Mouse (Mus musculus): Measurements from ENCODE around the gene Fmo2. TPM values are rescaled to one million over a fixed set of nuclear protein-coding genes. Genes with fewer than 3 reads are reported as not detected.

Fmo2 gene
- polyA plus RNA-seq, 1 experiment: 2.0 TPM

- WGBS: 89% methylated on average over 11 of the region's 11 CpGs
- H3K4me3 ChIP-seq (replicated peaks; ENCODE audit: insufficient read depth, low read depth, low read length): no peak overlapping the region
- no peak overlapping the region for H3K27ac ChIP-seq (ENCODE audit: insufficient read depth, low read length)
- H3K4me1 ChIP-seq (ENCODE audit: control insufficient read depth, insufficient read depth, low read length): no peaks in the 10 kb centered on the region
- no peaks in the 10 kb centered on the region for H3K27me3 ChIP-seq (ENCODE audit: control insufficient read depth, insufficient read depth, low read length)
- no peak for DNase-seq
- no peak for TF ChIP-seq POLR2A (IDR thresholded peaks at IDR 0.05; ENCODE audit: borderline replicate concordance, insufficient read depth, low read length)
- no peak for TF ChIP-seq CTCF (IDR thresholded peaks at IDR 0.05; ENCODE audit: borderline replicate concordance, insufficient read depth, low read depth, low read length)
Observed at GRCm38 (mm10) chr1:162886138-162886816, 12.2 kb downstream of the Fmo2 start.

DNA sequence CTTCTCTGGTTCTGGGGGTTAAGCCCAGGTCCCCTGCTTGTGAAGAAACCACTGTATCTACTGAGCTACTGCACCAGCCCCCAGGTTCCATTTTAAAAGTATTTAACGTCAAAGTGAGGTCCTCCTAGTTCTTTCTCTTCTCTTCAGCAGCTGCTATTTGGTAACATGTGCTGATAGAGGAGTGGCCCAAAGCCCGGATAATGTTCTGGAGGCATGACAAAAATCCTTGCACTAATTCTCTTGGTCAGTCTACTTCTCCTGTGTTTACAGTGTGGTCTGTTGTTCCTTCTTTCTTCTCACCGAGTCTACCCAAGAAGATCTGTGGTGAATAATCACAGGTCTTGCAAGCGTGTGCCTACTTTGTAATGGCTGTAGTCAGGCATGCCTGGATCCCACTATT is 15.8 kb downstream of the Fmo2 start:
- no peak for DNase-seq
- H3K4me3 ChIP-seq (replicated peaks; ENCODE audit: insufficient read depth, low read depth, low read length): no peak overlapping the region
- H3K4me1 ChIP-seq (ENCODE audit: control insufficient read depth, insufficient read depth, low read length): no peaks in the 10 kb centered on the region
- 67% methylated on average over 4 of the region's 4 CpGs for WGBS
- no peak for TF ChIP-seq POLR2A (IDR thresholded peaks at IDR 0.05; ENCODE audit: borderline replicate concordance, insufficient read depth, low read length)
- no peak for TF ChIP-seq CTCF (IDR thresholded peaks at IDR 0.05; ENCODE audit: borderline replicate concordance, insufficient read depth, low read depth, low read length)
- no peaks in the 10 kb centered on the region for H3K27me3 ChIP-seq (ENCODE audit: control insufficient read depth, insufficient read depth, low read length)
- no peak overlapping the region for H3K27ac ChIP-seq (ENCODE audit: insufficient read depth, low read length)

GRCm38 (mm10) chr1:162879595-162880369 is 18.7 kb downstream of the Fmo2 start:
- no peak overlapping the region for H3K4me3 ChIP-seq (replicated peaks; ENCODE audit: insufficient read depth, low read depth, low read length)
- no peaks in the 10 kb centered on the region for H3K27me3 ChIP-seq (ENCODE audit: control insufficient read depth, insufficient read depth, low read length)
- TF ChIP-seq CTCF (IDR thresholded peaks at IDR 0.05; ENCODE audit: borderline replicate concordance, insufficient read depth, low read depth, low read length): peak; percentile 46; the same call in 1 of the 2 replicates
- no peak for TF ChIP-seq POLR2A (IDR thresholded peaks at IDR 0.05; ENCODE audit: borderline replicate concordance, insufficient read depth, low read length)
- peak in 1 of 2 experiments; percentile 20 for DNase-seq
- no peaks in the 10 kb centered on the region for H3K4me1 ChIP-seq (ENCODE audit: control insufficient read depth, insufficient read depth, low read length)
- no peak overlapping the region for H3K27ac ChIP-seq (ENCODE audit: insufficient read depth, low read length)
- WGBS: 59% methylated on average over 11 of the region's 11 CpGs

GRCm38 (mm10) chr1:162875091-162875490 is 23.4 kb downstream of the Fmo2 start:
- Histone ChIP-seq H3K27ac (ENCODE audit: insufficient read depth, low read length) (no peak overlapping the region), H3K4me1 (ENCODE audit: control insufficient read depth, insufficient read depth, low read length) (no peaks in the 10 kb centered on the region), H3K4me3 (replicated peaks; ENCODE audit: insufficient read depth, low read depth, low read length) (no peak overlapping the region), H3K27me3 (ENCODE audit: control insufficient read depth, insufficient read depth, low read length) (no peaks in the 10 kb centered on the region)
- 91% methylated on average over 3 of the region's 3 CpGs for WGBS
- no peak for DNase-seq
- TF ChIP-seq POLR2A (IDR thresholded peaks at IDR 0.05; ENCODE audit: borderline replicate concordance, insufficient read depth, low read length) (no peak), CTCF (IDR thresholded peaks at IDR 0.05; ENCODE audit: borderline replicate concordance, insufficient read depth, low read depth, low read length) (no peak)

DNA sequence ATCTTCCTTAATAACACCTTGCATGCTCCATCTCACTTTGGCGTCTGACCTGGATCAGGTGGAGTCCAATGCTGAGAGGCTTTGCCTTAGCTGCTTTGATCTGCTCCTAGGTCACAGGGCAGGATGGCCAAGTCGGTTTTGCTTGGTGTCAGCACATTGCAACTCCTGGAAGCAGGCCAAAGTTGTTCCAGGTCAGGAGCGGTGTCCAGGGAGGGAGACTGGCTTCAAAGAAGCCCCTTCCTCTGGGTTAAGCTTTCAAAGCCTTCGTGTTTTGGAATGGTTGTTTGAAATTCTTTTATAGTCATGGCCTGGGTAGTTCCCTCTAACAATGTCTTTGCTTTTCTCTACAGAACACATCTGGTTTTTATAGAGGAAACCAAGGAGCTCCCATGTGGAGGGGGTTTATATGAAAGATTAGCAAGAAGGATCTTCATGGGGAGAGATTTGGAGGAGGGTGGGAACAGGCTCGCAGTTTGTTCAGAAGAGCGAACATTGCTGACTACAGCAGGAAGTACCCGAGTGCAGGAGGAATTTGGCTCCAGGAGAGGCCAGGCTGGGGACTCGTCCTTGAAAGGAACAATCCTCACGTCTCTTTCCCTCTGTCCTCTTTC is 26.7 kb downstream of the Fmo2 start:
- H3K27me3 ChIP-seq (ENCODE audit: control insufficient read depth, insufficient read depth, low read length): no peaks in the 10 kb centered on the region
- H3K4me3 ChIP-seq (replicated peaks; ENCODE audit: insufficient read depth, low read depth, low read length): no peak overlapping the region
- whole genome bisulfite sequencing: 42% methylated on average over 9 of the region's 9 CpGs
- H3K4me1 ChIP-seq (ENCODE audit: control insufficient read depth, insufficient read depth, low read length): no peaks in the 10 kb centered on the region
- no peak overlapping the region for H3K27ac ChIP-seq (ENCODE audit: insufficient read depth, low read length)
- TF ChIP-seq POLR2A (IDR thresholded peaks at IDR 0.05; ENCODE audit: borderline replicate concordance, insufficient read depth, low read length) (no peak), CTCF (IDR thresholded peaks at IDR 0.05; ENCODE audit: borderline replicate concordance, insufficient read depth, low read depth, low read length) (no peak)
- DNase-seq: no peak

DNA sequence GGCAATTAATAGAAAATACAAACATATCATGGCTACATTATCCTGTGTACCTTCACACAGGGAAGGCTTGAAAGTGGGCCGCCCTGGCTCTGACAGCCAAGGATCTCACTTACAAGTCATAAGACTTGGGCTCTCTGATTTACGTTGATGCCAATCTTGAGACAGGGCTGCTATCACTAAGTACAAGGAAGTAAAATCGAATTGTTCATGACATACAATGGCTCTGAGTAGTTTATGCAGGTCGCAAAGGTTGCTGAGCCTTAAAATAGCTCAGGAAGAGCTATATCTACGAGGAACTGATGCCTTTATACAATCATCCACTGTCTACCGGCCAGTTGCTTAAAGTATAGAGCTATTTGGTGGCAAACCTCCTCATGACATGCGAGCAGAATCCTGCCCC is 27.5 kb downstream of the Fmo2 start:
- no peak overlapping the region for H3K27ac ChIP-seq (ENCODE audit: insufficient read depth, low read length)
- WGBS: 92% methylated on average over 7 of the region's 7 CpGs
- no peaks in the 10 kb centered on the region for H3K27me3 ChIP-seq (ENCODE audit: control insufficient read depth, insufficient read depth, low read length)
- TF ChIP-seq POLR2A (IDR thresholded peaks at IDR 0.05; ENCODE audit: borderline replicate concordance, insufficient read depth, low read length) (no peak), CTCF (IDR thresholded peaks at IDR 0.05; ENCODE audit: borderline replicate concordance, insufficient read depth, low read depth, low read length) (no peak)
- no peak overlapping the region for H3K4me3 ChIP-seq (replicated peaks; ENCODE audit: insufficient read depth, low read depth, low read length)
- H3K4me1 ChIP-seq (ENCODE audit: control insufficient read depth, insufficient read depth, low read length): no peaks in the 10 kb centered on the region
- no peak for DNase-seq

DNA sequence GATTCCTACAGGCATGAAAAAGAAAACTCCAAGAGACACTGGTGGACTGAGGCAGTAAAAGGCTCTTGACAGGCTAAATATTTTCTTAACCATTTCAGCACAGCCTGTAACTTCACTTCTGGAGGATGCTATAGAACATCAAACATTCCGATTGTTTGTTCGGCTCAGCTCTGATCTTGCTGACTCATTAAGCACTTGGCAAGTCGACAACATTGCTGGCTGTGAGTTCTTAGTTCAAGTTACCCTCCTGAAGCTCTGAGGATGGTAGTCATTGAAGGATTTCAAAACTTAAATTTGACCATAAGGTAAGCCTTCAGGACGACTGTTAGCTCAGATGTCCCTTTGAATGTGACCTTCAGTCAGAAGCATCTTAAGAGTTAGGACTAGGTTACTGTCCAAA is 31.1 kb downstream of the Fmo2 start:
- DNase-seq: no peak
- Histone ChIP-seq H3K4me3 (replicated peaks; ENCODE audit: insufficient read depth, low read depth, low read length) (no peak overlapping the region), H3K27ac (ENCODE audit: insufficient read depth, low read length) (no peak overlapping the region), H3K27me3 (ENCODE audit: control insufficient read depth, insufficient read depth, low read length) (no peaks in the 10 kb centered on the region), H3K4me1 (ENCODE audit: control insufficient read depth, insufficient read depth, low read length) (no peaks in the 10 kb centered on the region)
- 44% methylated on average over 4 of the region's 4 CpGs for WGBS
- TF ChIP-seq CTCF (IDR thresholded peaks at IDR 0.05; ENCODE audit: borderline replicate concordance, insufficient read depth, low read depth, low read length) (no peak), POLR2A (IDR thresholded peaks at IDR 0.05; ENCODE audit: borderline replicate concordance, insufficient read depth, low read length) (no peak)
